ENCODE assay signal across 14 mouse cellular contexts in genomic region chr11:65769990-65770389, GRCm38 (mm10).
"Had no signal": no experiment of that assay in that cellular context is flagged by ENCODE, and none has a peak within 500 bp of the region (broad histone marks: within the 10 kb centered on the region; RNA-seq: fewer than 3 reads in every experiment).

No protein-coding gene starts in this region.

- ATAC-seq: midbrain, embryonic 15.5 days had no signal

- H3K4me3 ChIP-seq: layer of hippocampus, adult 2 months; limb, embryonic 10.5 days; lung, embryonic 15.5 days; midbrain, embryonic 10.5 days; midbrain, embryonic 15.5 days; neural tube, embryonic 13.5 days; stomach, embryonic 15.5 days had no signal

- DNase-seq: kidney, adult 11 months; kidney, adult 9 months; kidney, postnatal 36 days; lung, postnatal 14 days; right cerebral cortex, postnatal 14 days had no signal

- H3K27ac ChIP-seq: kidney, postnatal 0 days; layer of hippocampus, adult 2 months; limb, embryonic 10.5 days; lung, embryonic 15.5 days; macrophage; midbrain, embryonic 10.5 days; midbrain, embryonic 15.5 days; neural tube, embryonic 13.5 days; stomach, embryonic 15.5 days had no signal
